Mouse (Mus musculus): ENCODE measurements around the gene Cuedc1. TPM values are rescaled to one million over a fixed set of nuclear protein-coding genes. Genes with fewer than 3 reads are reported as not detected.

Cuedc1 gene
- polyA plus RNA-seq, 1 experiment from 2014 or later, result 18.2 TPM

- ATAC-seq (ENCODE audit: insufficient read depth, low FRiP score, low TSS enrichment), result no peak
- no peaks in the 10 kb centered on the region for H3K27me3 ChIP-seq (ENCODE audit: control insufficient read depth, insufficient read depth, low read length)
- WGBS, result 50% methylated on average over 13 of the region's 13 CpGs
- H3K27ac ChIP-seq (ENCODE audit: low read depth, low read length), result no peak overlapping the region
- no peak overlapping the region for H3K4me2 ChIP-seq (ENCODE audit: low read depth)
- no peaks in the 10 kb centered on the region for H3K36me3 ChIP-seq (ENCODE audit: control insufficient read depth, insufficient read depth, low read length)
- peaks cover 37% of the 10 kb centered on the region for H3K4me1 ChIP-seq (ENCODE audit: control insufficient read depth, insufficient read depth, low read length)
- no peak for DNase-seq (ENCODE audit: low spot score)
- H3K9ac ChIP-seq (ENCODE audit: low read length), result no peak overlapping the region
- no peaks in the 10 kb centered on the region for H3K9me3 ChIP-seq (ENCODE audit: control insufficient read depth, low read length)
- H3K4me3 ChIP-seq (ENCODE audit: low read depth, low read length), result no peak overlapping the region
Measured at GRCm38 (mm10) chr11:88112078-88112477, 14.2 kb downstream of the Cuedc1 start.

GRCm38 (mm10) chr11:88112677-88113333, 14.9 kb downstream of the Cuedc1 start:
- H3K4me3 ChIP-seq (ENCODE audit: low read depth, low read length), result no peak overlapping the region
- DNase-seq (ENCODE audit: low spot score) (no peak), ATAC-seq (ENCODE audit: insufficient read depth, low FRiP score, low TSS enrichment) (no peak)
- H3K9ac ChIP-seq (ENCODE audit: low read length), result no peak overlapping the region
- no peak overlapping the region for H3K27ac ChIP-seq (ENCODE audit: low read depth, low read length)
- no peaks in the 10 kb centered on the region for H3K27me3 ChIP-seq (ENCODE audit: control insufficient read depth, insufficient read depth, low read length)
- H3K4me1 ChIP-seq (ENCODE audit: control insufficient read depth, insufficient read depth, low read length), result peaks cover 45% of the 10 kb centered on the region
- no peak overlapping the region for H3K4me2 ChIP-seq (ENCODE audit: low read depth)
- WGBS, result 81% methylated on average over 7 of the region's 7 CpGs
- no peaks in the 10 kb centered on the region for H3K36me3 ChIP-seq (ENCODE audit: control insufficient read depth, insufficient read depth, low read length)
- no peaks in the 10 kb centered on the region for H3K9me3 ChIP-seq (ENCODE audit: control insufficient read depth, low read length)

- DNase-seq (ENCODE audit: low spot score), result peak; percentile 32
Measured at GRCm38 (mm10) chr11:88113543-88114271, 15.8 kb downstream of the Cuedc1 start.

GRCm38 (mm10) chr11:88114871-88115301, 17.0 kb downstream of the Cuedc1 start:
- DNase-seq (ENCODE audit: low spot score) (peak; percentile 36), ATAC-seq (ENCODE audit: insufficient read depth, low FRiP score, low TSS enrichment) (no peak)
- Histone ChIP-seq H3K27ac (ENCODE audit: low read depth, low read length) (peak overlapping the region; percentile 47), H3K9ac (ENCODE audit: low read length) (no peak overlapping the region; the same call in 1 of the 2 replicates), H3K4me3 (ENCODE audit: low read depth, low read length) (no peak overlapping the region), H3K4me1 (ENCODE audit: control insufficient read depth, insufficient read depth, low read length) (peaks cover 63% of the 10 kb centered on the region), H3K4me2 (ENCODE audit: low read depth) (no peak overlapping the region), H3K27me3 (ENCODE audit: control insufficient read depth, insufficient read depth, low read length) (no peaks in the 10 kb centered on the region), H3K36me3 (ENCODE audit: control insufficient read depth, insufficient read depth, low read length) (no peaks in the 10 kb centered on the region), H3K9me3 (ENCODE audit: control insufficient read depth, low read length) (no peaks in the 10 kb centered on the region)
- 40% methylated on average over 8 of the region's 8 CpGs for WGBS

More at GRCm38 (mm10) chr11:88113543-88114271, 15.8 kb downstream of the Cuedc1 start:
- H3K9me3 ChIP-seq (ENCODE audit: control insufficient read depth, low read length), result no peaks in the 10 kb centered on the region
- H3K4me1 ChIP-seq (ENCODE audit: control insufficient read depth, insufficient read depth, low read length), result peaks cover 54% of the 10 kb centered on the region
- H3K4me2 ChIP-seq (ENCODE audit: low read depth), result no peak overlapping the region
- no peaks in the 10 kb centered on the region for H3K27me3 ChIP-seq (ENCODE audit: control insufficient read depth, insufficient read depth, low read length)
- H3K9ac ChIP-seq (ENCODE audit: low read length), result 0 out of 2 replicates have a peak overlapping the region, but pooled peaks have one; percentile 11
- WGBS, result 39% methylated on average over 6 of the region's 6 CpGs
- no peak for ATAC-seq (ENCODE audit: insufficient read depth, low FRiP score, low TSS enrichment)
- no peak overlapping the region for H3K4me3 ChIP-seq (ENCODE audit: low read depth, low read length)
- H3K36me3 ChIP-seq (ENCODE audit: control insufficient read depth, insufficient read depth, low read length), result no peaks in the 10 kb centered on the region
- H3K27ac ChIP-seq (ENCODE audit: low read depth, low read length), result peak overlapping the region; percentile 46

- Histone ChIP-seq H3K4me3 (ENCODE audit: low read depth, low read length) (no peak overlapping the region), H3K4me2 (ENCODE audit: low read depth) (no peak overlapping the region), H3K9ac (ENCODE audit: low read length) (no peak overlapping the region), H3K36me3 (ENCODE audit: control insufficient read depth, insufficient read depth, low read length) (peaks cover 2% of the 10 kb centered on the region; the same call in 1 of the 2 replicates), H3K4me1 (ENCODE audit: control insufficient read depth, insufficient read depth, low read length) (peaks cover 67% of the 10 kb centered on the region), H3K9me3 (ENCODE audit: control insufficient read depth, low read length) (no peaks in the 10 kb centered on the region), H3K27ac (ENCODE audit: low read depth, low read length) (no peak overlapping the region), H3K27me3 (ENCODE audit: control insufficient read depth, insufficient read depth, low read length) (no peaks in the 10 kb centered on the region)
- ATAC-seq (ENCODE audit: insufficient read depth, low FRiP score, low TSS enrichment), result no peak
- DNase-seq (ENCODE audit: low spot score), result no peak
- 88% methylated on average over 6 of the region's 6 CpGs for WGBS
Measured at GRCm38 (mm10) chr11:88116568-88116967, 18.7 kb downstream of the Cuedc1 start.

GRCm38 (mm10) chr11:88117356-88118090, 19.7 kb downstream of the Cuedc1 start:
- H3K4me2 ChIP-seq (ENCODE audit: low read depth), result no peak overlapping the region

GRCm38 (mm10) chr11:88118091-88118440, 20.2 kb downstream of the Cuedc1 start:
- Histone ChIP-seq H3K9ac (ENCODE audit: low read length) (peak overlapping the region; percentile 52; the same call in 1 of the 2 replicates), H3K4me2 (ENCODE audit: low read depth) (no peak overlapping the region), H3K27ac (ENCODE audit: low read depth, low read length) (peak overlapping the region; percentile 98), H3K36me3 (ENCODE audit: control insufficient read depth, insufficient read depth, low read length) (peaks cover 2% of the 10 kb centered on the region; the same call in 1 of the 2 replicates), H3K4me1 (ENCODE audit: control insufficient read depth, insufficient read depth, low read length) (peaks cover 68% of the 10 kb centered on the region), H3K9me3 (ENCODE audit: control insufficient read depth, low read length) (no peaks in the 10 kb centered on the region), H3K4me3 (ENCODE audit: low read depth, low read length) (no peak overlapping the region), H3K27me3 (ENCODE audit: control insufficient read depth, insufficient read depth, low read length) (no peaks in the 10 kb centered on the region)
- no peak for ATAC-seq (ENCODE audit: insufficient read depth, low FRiP score, low TSS enrichment)
- no peak for DNase-seq (ENCODE audit: low spot score)
- 47% methylated on average over 6 of the region's 6 CpGs for WGBS

More at GRCm38 (mm10) chr11:88117356-88118090, 19.7 kb downstream of the Cuedc1 start:
- Histone ChIP-seq H3K27ac (ENCODE audit: low read depth, low read length) (peak overlapping the region; percentile 98), H3K4me1 (ENCODE audit: control insufficient read depth, insufficient read depth, low read length) (peaks cover 66% of the 10 kb centered on the region), H3K27me3 (ENCODE audit: control insufficient read depth, insufficient read depth, low read length) (no peaks in the 10 kb centered on the region), H3K36me3 (ENCODE audit: control insufficient read depth, insufficient read depth, low read length) (peaks cover 2% of the 10 kb centered on the region; the same call in 1 of the 2 replicates), H3K9me3 (ENCODE audit: control insufficient read depth, low read length) (no peaks in the 10 kb centered on the region), H3K4me3 (ENCODE audit: low read depth, low read length) (no peak overlapping the region), H3K9ac (ENCODE audit: low read length) (peak overlapping the region; percentile 52; the same call in 1 of the 2 replicates)
- DNase-seq (ENCODE audit: low spot score), result no peak
- no peak for ATAC-seq (ENCODE audit: insufficient read depth, low FRiP score, low TSS enrichment)
- 58% methylated on average over 10 of the region's 10 CpGs for WGBS

- ATAC-seq (ENCODE audit: insufficient read depth, low FRiP score, low TSS enrichment) (peak; percentile 89), DNase-seq (ENCODE audit: low spot score) (peak; percentile 82)
- H3K27me3 ChIP-seq (ENCODE audit: control insufficient read depth, insufficient read depth, low read length), result no peaks in the 10 kb centered on the region
- no peaks in the 10 kb centered on the region for H3K9me3 ChIP-seq (ENCODE audit: control insufficient read depth, low read length)
- peak overlapping the region; percentile 22 for H3K4me2 ChIP-seq (ENCODE audit: low read depth)
- H3K4me3 ChIP-seq (ENCODE audit: low read depth, low read length), result no peak overlapping the region
- peaks cover 2% of the 10 kb centered on the region; the same call in 1 of the 2 replicates for H3K36me3 ChIP-seq (ENCODE audit: control insufficient read depth, insufficient read depth, low read length)
- WGBS, result 7% methylated on average over 8 of the region's 8 CpGs
- peak overlapping the region; percentile 52 for H3K9ac ChIP-seq (ENCODE audit: low read length)
- peak overlapping the region; percentile 98 for H3K27ac ChIP-seq (ENCODE audit: low read depth, low read length)
- H3K4me1 ChIP-seq (ENCODE audit: control insufficient read depth, insufficient read depth, low read length), result peaks cover 65% of the 10 kb centered on the region
Measured at GRCm38 (mm10) chr11:88118817-88119642, 21.2 kb downstream of the Cuedc1 start.
